10 mouse cellular contexts compared by ENCODE assay signal in the genomic region with DNA sequence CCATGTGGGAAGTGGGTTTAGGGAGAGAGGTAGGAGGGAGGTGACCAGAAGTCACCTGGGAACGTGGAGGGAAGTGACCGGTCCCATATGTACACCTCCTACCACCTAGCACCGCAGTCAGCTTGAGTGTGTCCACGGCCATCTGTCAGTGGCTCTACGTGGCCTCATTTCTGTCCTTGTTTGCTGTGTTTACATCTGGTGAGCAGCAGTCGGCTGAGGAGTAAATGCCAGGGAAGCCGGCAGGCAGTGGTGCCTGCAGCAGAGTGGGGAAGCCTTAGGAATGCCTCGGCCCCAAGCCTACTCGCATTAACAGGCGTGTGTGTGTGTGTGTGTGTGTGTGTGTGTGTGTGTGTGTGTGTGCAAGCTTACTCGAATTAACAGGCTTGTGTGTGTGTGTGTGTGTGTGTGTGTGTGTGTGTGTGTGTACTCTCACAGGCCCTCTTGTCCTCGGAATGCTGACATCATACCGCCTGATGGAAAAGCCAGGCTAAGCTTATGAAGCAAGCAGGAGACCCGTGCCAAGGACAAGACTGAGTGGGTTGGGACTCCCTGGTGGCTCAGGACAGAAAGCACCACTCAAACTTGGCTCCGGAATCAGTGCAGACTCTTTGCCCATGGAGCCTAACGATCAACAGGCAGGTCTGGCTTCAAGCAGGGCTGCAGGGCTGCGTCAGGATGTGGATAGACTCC. TPM values are rescaled to one million over a fixed set of nuclear protein-coding genes. Genes with fewer than 3 reads are reported as not detected.
DNase-seq lines count a peak whose midpoint lies in the region; ATAC-seq and TF ChIP-seq lines count a peak whose summit lies in the region.
"Had no signal": no experiment of that assay in that cellular context is flagged by ENCODE, and none has a peak within 500 bp of the region (broad histone marks: within the 10 kb centered on the region; RNA-seq: fewer than 3 reads in every experiment).

No protein-coding gene starts in this region.

- no peaks in the 10 kb centered on the region for H3K27me3 ChIP-seq in lung, embryonic 14.5 days (ENCODE audit: insufficient read depth, low read length)
- H3K27me3 ChIP-seq: Patski had no signal

- H3K9me3 ChIP-seq in lung, embryonic 14.5 days (ENCODE audit: low read depth, low read length) = no peaks in the 10 kb centered on the region

- H3K4me1 ChIP-seq in lung, embryonic 14.5 days (ENCODE audit: insufficient read depth) = no peaks in the 10 kb centered on the region

- intact Hi-C loops in gastrocnemius, adult 2 months (cut with DNase I) = no loop called here

- peak overlapping the region; percentile 63 for H3K27ac ChIP-seq in gastrocnemius, adult 2 months
- H3K27ac ChIP-seq in lung, embryonic 14.5 days (ENCODE audit: low read depth) = no peak overlapping the region

- DNase-seq in layer of hippocampus, adult 11-12 months (ENCODE audit: low spot score) = peak; percentile 76
- DNase-seq in layer of hippocampus, postnatal 36 days = no peak
- peak; percentile 74 to 82 for DNase-seq in adrenal gland, postnatal 36 days
- DNase-seq in gastrocnemius, adult 2 months = peak; percentile 70
- peak; percentile 42 for DNase-seq in lung, embryonic 14.5 days
- DNase-seq in spleen, adult 18-20 months = no peak
- no peak for DNase-seq in urinary bladder, postnatal 4 days (ENCODE audit: low spot score in 2 of 2)
- no peak for DNase-seq in ovary, postnatal 36 days (ENCODE audit: low spot score)

- peak; percentile 47 for ATAC-seq in lung, embryonic 14.5 days (ENCODE audit: insufficient read depth)
- ATAC-seq: Patski had no signal

- WGBS in lung, embryonic 14.5 days = 38% methylated on average over 17 of the region's 17 CpGs

- no peak overlapping the region for H3K9ac ChIP-seq in lung, embryonic 14.5 days

- TF ChIP-seq CTCF in gastrocnemius, adult 2 months (IDR thresholded peaks at IDR 0.05) = no peak
- no peak for TF ChIP-seq CTCF in lung, embryonic 14.5 days (IDR thresholded peaks at IDR 0.05; ENCODE audit: low read depth)

- no peak overlapping the region for H3K4me3 ChIP-seq in gastrocnemius, adult 2 months
- H3K4me3 ChIP-seq in lung, embryonic 14.5 days (ENCODE audit: low read depth, low read length) = no peak overlapping the region

- no peak overlapping the region for H3K4me2 ChIP-seq in lung, embryonic 14.5 days

- H3K36me3 ChIP-seq in lung, embryonic 14.5 days (ENCODE audit: insufficient read depth) = peaks cover 14% of the 10 kb centered on the region

RNA-seq across cellular contexts. Expression of a gene that starts 11.9 kb away (rescaled TPM):
- total RNA-seq in layer of hippocampus, postnatal 36 days (2021) = 100 to 1,000 TPM; 203 to 211 TPM
- total RNA-seq in adrenal gland, postnatal 36 days (2021) = 1 to 10 TPM; 1.9 to 2.4 TPM
- under 1 TPM; 0.17 to 0.18 TPM for total RNA-seq in gastrocnemius, adult 2 months (2021)
- polyA plus RNA-seq in lung, embryonic 14.5 days (2014; fragmentation: Nextera tagmentation; extraction: Ambion mirVana) = 5.6 and 8.0 TPM in 2 replicates

RNA-seq across cellular contexts. Expression of a gene that starts 27.0 kb away (rescaled TPM):
- total RNA-seq in layer of hippocampus, postnatal 36 days (2021) = not detected
- not detected for total RNA-seq in adrenal gland, postnatal 36 days (2021)
- not detected for total RNA-seq in gastrocnemius, adult 2 months (2021)
- polyA plus RNA-seq in lung, embryonic 14.5 days (2014; fragmentation: Nextera tagmentation; extraction: Ambion mirVana) = 0.16 and 0.26 TPM in 2 replicates
- total RNA-seq: gastrocnemius, adult 8-10 months had no signal

RNA-seq across cellular contexts. Expression of a gene that starts 39.9 kb away (rescaled TPM):
- 10 to 100 TPM; 37.4 to 38.7 TPM for total RNA-seq in layer of hippocampus, postnatal 36 days (2021)
- 10 to 100 TPM; 29.4 to 49.4 TPM for total RNA-seq in adrenal gland, postnatal 36 days (2021)
- 1 to 10 TPM; 4.3 to 6.3 TPM for total RNA-seq in gastrocnemius, adult 2 months (2021)
- polyA plus RNA-seq in lung, embryonic 14.5 days (2014; fragmentation: Nextera tagmentation; extraction: Ambion mirVana) = 27.0 and 30.3 TPM in 2 replicates

RNA-seq across cellular contexts. Expression of a gene that starts 39.9 kb away (rescaled TPM):
- total RNA-seq in layer of hippocampus, postnatal 36 days (2021) = 10 to 100 TPM; 21.9 to 24.8 TPM
- total RNA-seq in adrenal gland, postnatal 36 days (2021) = 10 to 100 TPM; 35.5 to 63.7 TPM
- 1 to 10 TPM; 4.2 to 5.6 TPM for total RNA-seq in gastrocnemius, adult 2 months (2021)
- polyA plus RNA-seq in lung, embryonic 14.5 days (2014; fragmentation: Nextera tagmentation; extraction: Ambion mirVana) = 42.3 and 51.0 TPM in 2 replicates

RNA-seq across cellular contexts. Expression of a gene that starts 56.6 kb away (rescaled TPM):
- total RNA-seq in layer of hippocampus, postnatal 36 days (2021) = 10 to 100 TPM; 40.8 to 42.2 TPM
- total RNA-seq in adrenal gland, postnatal 36 days (2021) = 10 to 100 TPM; 36.3 to 37.8 TPM
- total RNA-seq in gastrocnemius, adult 2 months (2021) = 10 to 100 TPM; 10.6 to 15.5 TPM
- polyA plus RNA-seq in lung, embryonic 14.5 days (2014; fragmentation: Nextera tagmentation; extraction: Ambion mirVana) = 27.0 and 27.1 TPM in 2 replicates

Comparison
In these comparisons a context has a peak if more than half of its experiments do, and no peak if none do; other contexts are left out.
1. DNase-seq: peak in layer of hippocampus, adult 11-12 months (single experiment), adrenal gland, postnatal 36 days (2 of 2), gastrocnemius, adult 2 months (single experiment) and lung, embryonic 14.5 days (single experiment); none in layer of hippocampus, postnatal 36 days (0 of 2), spleen, adult 18-20 months (0 of 2), urinary bladder, postnatal 4 days (0 of 2) and ovary, postnatal 36 days (single experiment).
2. RNA of a gene that starts 11.9 kb away (total RNA-seq): 203 to 211 TPM in layer of hippocampus, postnatal 36 days; 1.9 to 2.4 TPM in adrenal gland, postnatal 36 days and 0.17 to 0.18 TPM in gastrocnemius, adult 2 months; every median in the first group is over 10 times any median in the second.
3. RNA of a gene that starts 39.9 kb away (total RNA-seq): 29.4 to 49.4 TPM in adrenal gland, postnatal 36 days and 37.4 to 38.7 TPM in layer of hippocampus, postnatal 36 days; 4.3 to 6.3 TPM in gastrocnemius, adult 2 months; every median in the first group is over 4 times any median in the second.